Mouse (Mus musculus) liver, embryonic 15.5 days (tissue): ENCODE data around the gene Slc7a5. TPM values are rescaled to one million over a fixed set of nuclear protein-coding genes. Genes with fewer than 3 reads are reported as not detected.
A peak's percentile ranks its signal among the peaks of the same experiment; 100 is the strongest.

ENCODE experiments used
- ATAC-seq: fragments of 200-750 bp; cut with Nextera tagmentation; 2 replicates; pipeline ENCODE4 v1.8.0; 2017; ENCODE audit warnings: moderate number of reproducible peaks, mild to moderate bottlenecking, moderate library complexity; ENCODE audit not compliant: insufficient read depth
- H3K27ac ChIP-seq: fragments of 300-500 bp; sonication (generic); replicated peaks from 2 replicates; pipeline ENCODE4 v1.5.1; 2015; ENCODE audit warnings: mild to moderate bottlenecking, inconsistent platforms
- H3K27me3 ChIP-seq: fragments of 300-500 bp; sonication (generic); 2 replicates; pipeline ENCODE4 v1.6.1; 2015; ENCODE audit warnings: mild to moderate bottlenecking, inconsistent platforms
- H3K36me3 ChIP-seq: fragments of 300-500 bp; sonication (generic); replicated peaks from 2 replicates; pipeline ENCODE4 v1.6.1; 2015; ENCODE audit warnings: moderate library complexity, mild to moderate bottlenecking, inconsistent platforms
- H3K4me1 ChIP-seq: fragments of 300-500 bp; sonication (generic); replicated peaks from 2 replicates; pipeline ENCODE4 v1.6.1; 2015; ENCODE audit warnings: inconsistent platforms
- H3K4me2 ChIP-seq: fragments of 300-500 bp; sonication (generic); 2 replicates; pipeline ENCODE4 v1.6.1; 2015; ENCODE audit warnings: moderate library complexity, mild to moderate bottlenecking, inconsistent platforms
- H3K4me3 ChIP-seq: fragments of 300-500 bp; sonication (generic); replicated peaks from 2 replicates; pipeline ENCODE4 v1.5.1; 2015; ENCODE audit warnings: mild to moderate bottlenecking, inconsistent platforms
- H3K9ac ChIP-seq: fragments of 300-500 bp; sonication (generic); 2 replicates; pipeline ENCODE4 v1.6.1; 2015; ENCODE audit warnings: moderate library complexity, mild to moderate bottlenecking, inconsistent platforms
- H3K9me3 ChIP-seq: fragments of 300-500 bp; sonication (generic); replicated peaks from 2 replicates; pipeline ENCODE4 v1.6.1; 2016; ENCODE audit warnings: inconsistent platforms
- WGBS: fragments of 180-500 bp; shearing (Covaris S2); methylation state at CpG from one replicate; pipeline ENCODE4 v1.1.7; 2015; ENCODE audit warnings: mixed read lengths; ENCODE audit not compliant: insufficient replicate concordance; 5-methylcytosine and 5-hydroxymethylcytosine counted together
- polyA plus RNA-seq: library from polyadenylated mRNA; unstranded; fragments of >200 nt; fragmentation: Nextera tagmentation; extraction: Ambion mirVana; gene quantifications from 2 replicates; pipeline ENCODE4 v1.2.1, GENCODE M21; 2015

The Slc7a5 gene
- polyA plus RNA-seq, 1 experiment from 2014 or later: 38.2 TPM

- peak; percentile 10 for ATAC-seq
- peak overlapping the region; percentile 76 for H3K9ac ChIP-seq
- H3K9me3 ChIP-seq: no peaks in the 10 kb centered on the region
- no peaks in the 10 kb centered on the region for H3K36me3 ChIP-seq
- peak overlapping the region; percentile 40 for H3K4me3 ChIP-seq
- peaks cover 45% of the 10 kb centered on the region for H3K4me1 ChIP-seq
- peak overlapping the region; percentile 78 for H3K4me2 ChIP-seq
- 36% methylated on average over 12 of the region's 12 CpGs for WGBS
- H3K27me3 ChIP-seq: peaks cover 11% of the 10 kb centered on the region
- peak overlapping the region; percentile 87 for H3K27ac ChIP-seq
Observed at GRCm38 (mm10) chr8:121850436-121850820, 57.1 kb downstream of the Slc7a5 start.

GRCm38 (mm10) chr8:121850018-121850417 is 57.5 kb downstream of the Slc7a5 start:
- no peaks in the 10 kb centered on the region for H3K36me3 ChIP-seq
- H3K4me1 ChIP-seq: peaks cover 45% of the 10 kb centered on the region
- H3K9me3 ChIP-seq: no peaks in the 10 kb centered on the region
- no peak overlapping the region; the same call in 1 of the 2 replicates for H3K9ac ChIP-seq
- no peak for ATAC-seq
- no peak overlapping the region for H3K4me3 ChIP-seq
- H3K4me2 ChIP-seq: peak overlapping the region; percentile 78
- peak overlapping the region; percentile 87 for H3K27ac ChIP-seq
- WGBS: 10% methylated on average over 6 of the region's 6 CpGs
- peaks cover 8% of the 10 kb centered on the region; the same call in 1 of the 2 replicates for H3K27me3 ChIP-seq

- peaks cover 45% of the 10 kb centered on the region for H3K4me1 ChIP-seq
- no peak for ATAC-seq
- no peaks in the 10 kb centered on the region for H3K9me3 ChIP-seq
- H3K4me2 ChIP-seq: no peak overlapping the region
- no peaks in the 10 kb centered on the region for H3K36me3 ChIP-seq
- no peak overlapping the region for H3K4me3 ChIP-seq
- no peak overlapping the region for H3K27ac ChIP-seq
- peaks cover 8% of the 10 kb centered on the region; the same call in 1 of the 2 replicates for H3K27me3 ChIP-seq
- no peak overlapping the region for H3K9ac ChIP-seq
- WGBS: 62% methylated on average over 9 of the region's 9 CpGs
Observed at GRCm38 (mm10) chr8:121849303-121849702, 58.2 kb downstream of the Slc7a5 start.

- ATAC-seq: no peak
- 32% methylated on average over 10 of the region's 10 CpGs for WGBS
- no peaks in the 10 kb centered on the region for H3K36me3 ChIP-seq
- H3K9me3 ChIP-seq: no peaks in the 10 kb centered on the region
- H3K9ac ChIP-seq: no peak overlapping the region
- peaks cover 8% of the 10 kb centered on the region; the same call in 1 of the 2 replicates for H3K27me3 ChIP-seq
- H3K4me2 ChIP-seq: peak overlapping the region; percentile 10; the same call in 1 of the 2 replicates
- H3K4me3 ChIP-seq: no peak overlapping the region
- no peak overlapping the region for H3K27ac ChIP-seq
- peaks cover 45% of the 10 kb centered on the region for H3K4me1 ChIP-seq
Observed at GRCm38 (mm10) chr8:121848495-121848894, 59.0 kb downstream of the Slc7a5 start.

GRCm38 (mm10) chr8:121847987-121848386 is 59.5 kb downstream of the Slc7a5 start:
- Histone ChIP-seq H3K27ac (no peak overlapping the region), H3K36me3 (0 out of 2 replicates have a peak, but pooled peaks cover 1% of the 10 kb centered on the region), H3K9ac (no peak overlapping the region), H3K27me3 (peaks cover 8% of the 10 kb centered on the region; the same call in 1 of the 2 replicates), H3K9me3 (no peaks in the 10 kb centered on the region), H3K4me3 (no peak overlapping the region), H3K4me1 (peaks cover 45% of the 10 kb centered on the region), H3K4me2 (no peak overlapping the region)
- 64% methylated on average over 6 of the region's 6 CpGs for WGBS
- no peak for ATAC-seq

- Histone ChIP-seq H3K27ac (no peak overlapping the region), H3K4me2 (no peak overlapping the region), H3K4me3 (no peak overlapping the region), H3K4me1 (peaks cover 41% of the 10 kb centered on the region), H3K9me3 (no peaks in the 10 kb centered on the region), H3K9ac (no peak overlapping the region), H3K27me3 (peaks cover 8% of the 10 kb centered on the region; the same call in 1 of the 2 replicates), H3K36me3 (peaks cover 7% of the 10 kb centered on the region)
- WGBS: 47% methylated on average over 10 of the region's 10 CpGs
- no peak for ATAC-seq
Observed at GRCm38 (mm10) chr8:121847261-121847822, 60.2 kb downstream of the Slc7a5 start.

- ATAC-seq: no peak
- H3K27me3 ChIP-seq: peaks cover 8% of the 10 kb centered on the region; the same call in 1 of the 2 replicates
- H3K4me1 ChIP-seq: peaks cover 36% of the 10 kb centered on the region
- no peak overlapping the region for H3K4me3 ChIP-seq
- no peak overlapping the region for H3K4me2 ChIP-seq
- H3K36me3 ChIP-seq: peaks cover 12% of the 10 kb centered on the region
- H3K9me3 ChIP-seq: no peaks in the 10 kb centered on the region
- no peak overlapping the region for H3K9ac ChIP-seq
- H3K27ac ChIP-seq: no peak overlapping the region
Observed at GRCm38 (mm10) chr8:121846815-121847214, 60.7 kb downstream of the Slc7a5 start.

- H3K4me3 ChIP-seq: no peak overlapping the region
- H3K9ac ChIP-seq: no peak overlapping the region
- no peak overlapping the region for H3K4me2 ChIP-seq
- ATAC-seq: no peak
- no peaks in the 10 kb centered on the region for H3K9me3 ChIP-seq
- 53% methylated on average over 6 of the region's 7 CpGs for WGBS
- H3K4me1 ChIP-seq: peaks cover 16% of the 10 kb centered on the region
- H3K27ac ChIP-seq: no peak overlapping the region
- H3K27me3 ChIP-seq: peaks cover 8% of the 10 kb centered on the region; the same call in 1 of the 2 replicates
- peaks cover 19% of the 10 kb centered on the region for H3K36me3 ChIP-seq
Observed at GRCm38 (mm10) chr8:121844765-121845164, 62.7 kb downstream of the Slc7a5 start.

- no peak overlapping the region for H3K27ac ChIP-seq
- peaks cover 6% of the 10 kb centered on the region; the same call in 1 of the 2 replicates for H3K4me1 ChIP-seq
- peaks cover 19% of the 10 kb centered on the region for H3K36me3 ChIP-seq
- H3K27me3 ChIP-seq: peaks cover 5% of the 10 kb centered on the region; the same call in 1 of the 2 replicates
- no peak overlapping the region for H3K9ac ChIP-seq
- no peak overlapping the region for H3K4me3 ChIP-seq
- H3K4me2 ChIP-seq: no peak overlapping the region
- 57% methylated on average over 3 of the region's 3 CpGs for WGBS
- H3K9me3 ChIP-seq: no peaks in the 10 kb centered on the region
- no peak for ATAC-seq
Observed at GRCm38 (mm10) chr8:121843184-121843733, 64.2 kb downstream of the Slc7a5 start.

GRCm38 (mm10) chr8:121842064-121842955 is 65.2 kb downstream of the Slc7a5 start:
- no peak for ATAC-seq

GRCm38 (mm10) chr8:121841242-121841641 is 66.3 kb downstream of the Slc7a5 start:
- H3K4me3 ChIP-seq: no peak overlapping the region
- H3K4me1 ChIP-seq: no peaks in the 10 kb centered on the region
- peaks cover 19% of the 10 kb centered on the region for H3K36me3 ChIP-seq
- H3K9me3 ChIP-seq: no peaks in the 10 kb centered on the region
- no peak overlapping the region for H3K4me2 ChIP-seq
- 42% methylated on average over 8 of the region's 8 CpGs for WGBS
- H3K27me3 ChIP-seq: no peaks in the 10 kb centered on the region
- H3K27ac ChIP-seq: no peak overlapping the region
- no peak overlapping the region for H3K9ac ChIP-seq
- ATAC-seq: no peak

More at GRCm38 (mm10) chr8:121842064-121842955, 65.2 kb downstream of the Slc7a5 start:
- no peak overlapping the region for H3K4me2 ChIP-seq
- H3K27me3 ChIP-seq: no peaks in the 10 kb centered on the region
- H3K27ac ChIP-seq: no peak overlapping the region
- 0 out of 2 replicates have a peak, but pooled peaks cover 4% of the 10 kb centered on the region for H3K4me1 ChIP-seq
- peaks cover 19% of the 10 kb centered on the region for H3K36me3 ChIP-seq
- no peaks in the 10 kb centered on the region for H3K9me3 ChIP-seq
- H3K9ac ChIP-seq: no peak overlapping the region
- no peak overlapping the region for H3K4me3 ChIP-seq
- 72% methylated on average over 8 of the region's 8 CpGs for WGBS
